Mouse (Mus musculus) mature B cell (primary cell): ENCODE results near the gene Slc10a4.
"Not testable (repeated sequence)": the region's sequence is repeated elsewhere in the genome, so short reads cannot be mapped to it uniquely, and the experiment has no call there.

Source experiments
- in situ Hi-C: fragments of 300-500 bp; cut with MboI; formaldehyde crosslinking; loops from 2 replicates; pipeline ENCODE4 v1.14.3; 2019

The Slc10a4 gene

GRCm38 (mm10) chr5:73013611-73014287, 7.1 kb downstream of the Slc10a4 start:
- in situ Hi-C loops, result not testable (repeated sequence)

- in situ Hi-C loops, result no loop called here
Observed at GRCm38 (mm10) chr5:73014745-73015144, 8.1 kb downstream of the Slc10a4 start.

DNA sequence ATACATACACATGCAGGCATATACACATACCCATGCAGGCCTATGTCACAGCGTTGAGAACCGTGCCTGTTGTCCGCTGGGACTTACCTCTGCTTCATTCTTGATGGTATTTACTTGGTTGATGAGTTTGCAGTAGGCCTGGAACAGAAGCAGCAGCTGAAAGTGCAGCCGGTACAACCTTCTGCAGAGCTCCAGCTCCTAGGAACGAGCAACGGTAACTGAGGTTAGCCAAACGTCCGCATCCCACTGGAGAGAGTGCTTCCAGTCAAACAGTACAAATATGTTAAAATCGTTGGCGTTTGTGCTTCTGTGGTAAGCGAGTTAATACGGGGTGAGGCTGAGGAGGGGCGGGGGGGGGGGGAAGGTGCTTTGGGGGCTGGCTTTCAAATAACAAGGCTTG, 17.1 kb downstream of the Slc10a4 start:
- in situ Hi-C loops, result no loop called here

GRCm38 (mm10) chr5:73028646-73029045, 22.0 kb downstream of the Slc10a4 start:
- in situ Hi-C loops, result no loop called here

DNA sequence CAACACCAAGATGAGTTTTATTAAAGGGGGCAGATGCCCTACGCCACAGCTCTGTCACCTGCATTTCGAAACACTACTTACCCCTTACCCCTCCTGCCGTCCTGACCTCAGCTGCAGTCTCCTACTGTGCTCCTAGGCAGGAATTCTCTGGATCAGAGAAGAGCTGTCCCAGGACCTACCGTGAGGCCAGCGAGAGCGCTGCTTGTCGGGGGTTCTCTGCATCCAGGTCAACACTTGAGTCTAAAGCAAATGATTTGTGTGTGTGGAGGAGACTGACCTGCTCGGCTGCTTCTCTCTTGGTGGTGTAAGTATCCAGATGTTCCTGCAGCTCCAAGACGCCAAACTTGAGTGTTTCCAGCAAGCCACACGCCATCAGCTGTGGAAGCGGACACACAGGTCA, 25.8 kb downstream of the Slc10a4 start:
- in situ Hi-C loops, result no loop called here

DNA sequence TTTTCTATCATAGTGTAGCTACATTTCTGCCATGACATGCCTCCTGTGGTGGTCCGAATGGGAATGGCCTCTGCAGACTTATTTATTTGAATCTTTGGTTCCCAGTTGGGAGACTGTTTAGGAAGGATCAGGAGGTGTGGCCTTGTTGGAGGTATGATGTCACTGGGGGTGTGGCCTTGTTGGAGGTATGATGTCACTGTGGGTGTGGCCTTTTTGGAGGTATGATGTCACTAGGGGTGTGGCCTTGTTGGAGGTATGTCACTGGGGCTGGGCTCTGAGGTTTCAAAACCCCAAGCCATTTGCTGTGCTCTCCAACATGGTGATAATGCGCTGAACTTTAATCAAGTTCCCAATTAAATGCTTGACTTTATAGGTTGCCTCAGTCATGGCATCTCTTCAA, 37.4 kb downstream of the Slc10a4 start:
- in situ Hi-C loops, result no loop called here

DNA sequence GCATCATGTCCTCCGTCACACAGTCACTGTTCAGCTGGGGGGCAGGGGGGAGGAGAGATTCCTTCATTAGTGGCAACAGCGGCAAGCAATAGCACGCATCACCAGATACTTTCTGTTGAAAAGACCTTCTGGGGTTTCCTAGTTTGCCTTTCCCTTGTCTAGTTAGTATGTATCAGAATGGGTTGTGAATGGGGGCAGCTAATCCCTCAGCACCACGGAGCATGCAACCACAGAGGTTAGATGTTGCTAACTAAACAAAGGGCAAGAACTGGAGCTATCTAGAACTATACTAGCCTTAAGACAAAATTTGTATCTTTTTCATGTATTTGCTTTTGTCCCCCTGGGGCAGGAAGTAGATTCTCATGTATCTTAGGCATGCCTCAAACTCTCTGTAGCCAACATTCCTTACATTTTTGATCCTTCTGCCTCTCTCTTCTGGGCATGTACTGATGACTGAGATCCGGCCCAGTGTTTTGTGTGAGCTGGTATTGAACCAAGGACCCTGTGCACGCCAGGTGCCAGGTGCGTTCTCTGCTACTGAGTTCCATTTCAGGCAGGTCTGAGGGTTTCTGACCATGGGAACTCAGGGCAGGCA, 41.1 kb downstream of the Slc10a4 start:
- in situ Hi-C loops, result no loop called here

GRCm38 (mm10) chr5:73053933-73054332, 47.2 kb downstream of the Slc10a4 start:
- in situ Hi-C loops, result no loop called here

DNA sequence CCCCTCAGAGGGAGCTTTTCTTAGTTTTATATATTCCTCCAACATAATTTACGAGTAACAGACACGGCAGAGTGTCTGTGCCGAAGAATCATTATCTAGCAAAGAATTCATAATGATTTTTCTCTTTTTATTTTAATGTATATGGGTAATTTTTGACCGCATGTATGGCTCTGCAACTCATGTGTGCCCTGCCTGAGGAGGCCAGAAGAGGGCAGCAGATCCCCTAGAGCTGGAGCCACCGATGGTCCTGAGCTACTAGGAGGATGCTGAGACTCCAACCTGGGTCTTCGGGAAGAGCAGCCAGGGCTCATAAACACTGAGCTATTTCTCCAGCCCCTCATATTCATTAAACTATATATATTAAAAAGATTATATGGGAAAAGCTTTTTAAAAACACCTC, 49.8 kb downstream of the Slc10a4 start:
- in situ Hi-C loops, result no loop called here

DNA sequence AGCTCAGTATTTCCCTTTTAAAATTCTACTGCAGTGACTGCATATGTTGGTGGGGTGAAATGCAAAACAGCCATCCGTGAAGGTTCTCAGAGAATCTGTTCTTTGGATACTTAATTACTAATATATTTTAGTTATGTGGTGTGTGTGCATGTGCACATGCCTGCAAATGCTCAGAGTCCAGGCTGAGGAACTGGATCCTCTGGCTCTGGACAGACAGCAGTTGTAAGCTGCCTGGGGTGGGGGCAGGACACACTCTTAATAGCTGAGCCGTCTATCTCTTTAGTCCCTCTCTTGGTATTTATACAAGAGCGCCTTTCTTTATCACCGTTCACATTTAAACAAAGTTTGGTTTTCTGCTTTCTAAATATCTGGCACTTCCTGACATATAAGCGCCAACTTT, 50.3 kb downstream of the Slc10a4 start:
- in situ Hi-C loops, result no loop called here

GRCm38 (mm10) chr5:73061506-73062155, 54.9 kb downstream of the Slc10a4 start:
- in situ Hi-C loops, result no loop called here
